11 mouse cellular contexts compared by ENCODE assay signal in the genomic region with DNA sequence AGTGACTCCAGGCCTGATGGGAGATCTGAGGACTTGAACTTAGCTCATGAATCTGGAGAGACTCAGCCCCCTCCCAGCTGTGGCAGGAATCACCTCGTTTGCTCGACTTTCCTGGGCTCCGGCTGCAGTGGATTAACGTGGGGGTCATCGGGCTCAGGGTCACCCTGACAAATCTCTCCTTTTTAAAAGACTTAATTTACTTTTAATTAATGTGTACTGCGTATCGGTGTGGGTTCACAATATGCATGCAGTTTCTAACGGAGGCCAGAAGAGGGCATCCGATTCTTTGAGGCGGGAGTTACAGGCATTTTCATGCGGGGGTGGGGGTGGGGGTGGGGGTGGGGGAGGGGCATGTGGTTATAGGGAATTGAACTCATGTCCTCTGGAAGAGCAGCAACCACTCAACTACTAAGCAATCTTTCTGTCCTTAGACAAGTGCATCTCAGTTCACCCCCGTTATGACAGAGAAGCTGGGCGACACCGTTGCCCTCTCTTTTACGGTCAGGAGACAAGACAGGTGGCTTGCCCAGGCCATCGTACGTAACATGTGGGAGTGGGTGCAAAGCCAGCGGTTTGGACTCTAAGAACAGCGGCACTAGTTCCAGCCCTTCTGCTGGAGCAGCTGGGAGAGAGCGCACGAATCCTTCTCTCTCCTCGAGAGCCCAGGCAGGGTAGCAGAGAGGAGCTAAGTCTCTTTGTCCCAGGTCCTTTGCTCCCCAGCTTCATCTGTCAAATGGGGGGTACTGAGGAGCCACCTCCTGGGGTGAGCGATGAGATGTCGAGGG. TPM values are rescaled to one million over a fixed set of nuclear protein-coding genes. Genes with fewer than 3 reads are reported as not detected.
DNase-seq lines count a peak whose midpoint lies in the region; ATAC-seq lines count a peak whose summit lies in the region.
"Had no signal": no experiment of that assay in that cellular context is flagged by ENCODE, and none has a peak within 500 bp of the region (broad histone marks: within the 10 kb centered on the region; RNA-seq: fewer than 3 reads in every experiment).

No protein-coding gene starts in this region.

- 21% methylated on average over 24 of the region's 24 CpGs for WGBS in heart, embryonic 16.5 days
- 18% methylated on average over 24 of the region's 24 CpGs for whole genome bisulfite sequencing in hindbrain, embryonic 15.5 days

- DNase-seq in heart, postnatal 25 days (ENCODE audit: low spot score) = no peak
- DNase-seq in urinary bladder, postnatal 10 days (ENCODE audit: low spot score) = peak; percentile 4
- no peak for DNase-seq in urinary bladder, adult 18-20 months (ENCODE audit: low spot score in 2 of 2)
- no peak for DNase-seq in spleen, postnatal 10 days (ENCODE audit: low spot score in 2 of 2)
- DNase-seq: kidney, adult 18-20 months had no signal

- H3K36me3 ChIP-seq in heart, embryonic 16.5 days (ENCODE audit: control insufficient read depth, insufficient read depth) = no peaks in the 10 kb centered on the region
- H3K36me3 ChIP-seq in hindbrain, embryonic 15.5 days = no peaks in the 10 kb centered on the region

- H3K27ac ChIP-seq in heart, embryonic 16.5 days (ENCODE audit: low read length) = no peak overlapping the region
- no peak overlapping the region for H3K27ac ChIP-seq in hindbrain, embryonic 15.5 days (replicated peaks)
- H3K27ac ChIP-seq: macrophage had no signal

- H3K27me3 ChIP-seq in heart, embryonic 16.5 days (ENCODE audit: control insufficient read depth, insufficient read depth, low read length) = peaks cover 8% of the 10 kb centered on the region
- no peaks in the 10 kb centered on the region for H3K27me3 ChIP-seq in hindbrain, embryonic 15.5 days

- no peak overlapping the region for H3K9ac ChIP-seq in heart, embryonic 16.5 days (ENCODE audit: low read length)
- no peak overlapping the region for H3K9ac ChIP-seq in hindbrain, embryonic 15.5 days

- ATAC-seq in heart, embryonic 16.5 days (replicated peaks; ENCODE audit: extremely low read depth, insufficient read depth, low FRiP score) = no peak
- no peak for ATAC-seq in hindbrain, embryonic 15.5 days (ENCODE audit: low FRiP score, low read depth)
- ATAC-seq in activated CD4-positive, CD25-positive, alpha-beta regulatory T cell, adult 4 months = no peak

- peaks cover 11% of the 10 kb centered on the region for H3K4me1 ChIP-seq in heart, embryonic 16.5 days (ENCODE audit: control insufficient read depth, insufficient read depth, low read length)
- peaks cover 22% of the 10 kb centered on the region for H3K4me1 ChIP-seq in hindbrain, embryonic 15.5 days (replicated peaks)

- no peaks in the 10 kb centered on the region for H3K9me3 ChIP-seq in heart, embryonic 16.5 days (replicated peaks; ENCODE audit: control insufficient read depth, low read length)
- H3K9me3 ChIP-seq in hindbrain, embryonic 15.5 days = no peaks in the 10 kb centered on the region

- peak overlapping the region; percentile 51; the same call in 1 of the 2 replicates for H3K4me3 ChIP-seq in heart, embryonic 16.5 days (ENCODE audit: low read length)
- no peak overlapping the region for H3K4me3 ChIP-seq in hindbrain, embryonic 15.5 days
- H3K4me3 ChIP-seq: erythroblast, embryonic 14.5 days had no signal

- intact Hi-C loops in heart, postnatal 25 days (cut with DNase I) = no loop called here

- H3K4me2 ChIP-seq in heart, embryonic 16.5 days (ENCODE audit: low read depth, low read length) = no peak overlapping the region; the same call in 1 of the 2 replicates
- peak overlapping the region; percentile 50 for H3K4me2 ChIP-seq in hindbrain, embryonic 15.5 days

RNA-seq across cellular contexts. Expression of a gene that starts 10.2 kb away (rescaled TPM):
- not detected in 2 replicates for polyA plus RNA-seq in heart, embryonic 16.5 days (2015; fragmentation: Nextera tagmentation; extraction: Ambion mirVana)
- not detected for total RNA-seq in heart, postnatal 25 days (2021)
- 0.13 TPM in 1 of 2 replicates, not detected in the other for polyA plus RNA-seq in hindbrain, embryonic 15.5 days (2015; fragmentation: Nextera tagmentation; extraction: Ambion mirVana)
- polyA plus RNA-seq in activated CD4-positive, CD25-positive, alpha-beta regulatory T cell, adult 4 months (2017; shearing (Covaris generic)) = not detected
- total RNA-seq: left cerebral cortex, postnatal 10 days had no signal
- polyA plus RNA-seq: erythroblast, embryonic 14.5 days; macrophage had no signal

RNA-seq across cellular contexts. Expression of a gene that starts 47.2 kb away (rescaled TPM):
- polyA plus RNA-seq in heart, embryonic 16.5 days (2015; fragmentation: Nextera tagmentation; extraction: Ambion mirVana) = 13.3 and 13.5 TPM in 2 replicates
- total RNA-seq in heart, postnatal 25 days (2021) = 1 to 10 TPM; 5.8 to 7.9 TPM
- 15.6 and 18.1 TPM in 2 replicates for polyA plus RNA-seq in hindbrain, embryonic 15.5 days (2015; fragmentation: Nextera tagmentation; extraction: Ambion mirVana)
- polyA plus RNA-seq in activated CD4-positive, CD25-positive, alpha-beta regulatory T cell, adult 4 months (2017; shearing (Covaris generic)) = 10 to 100 TPM; 15.7 to 16.6 TPM

RNA-seq across cellular contexts. Expression of a gene that starts 57.1 kb away (rescaled TPM):
- polyA plus RNA-seq in heart, embryonic 16.5 days (2015; fragmentation: Nextera tagmentation; extraction: Ambion mirVana) = 36.7 and 39.5 TPM in 2 replicates
- 10 to 100 TPM; 18.5 to 19.4 TPM for total RNA-seq in heart, postnatal 25 days (2021)
- 55.7 and 60.3 TPM in 2 replicates for polyA plus RNA-seq in hindbrain, embryonic 15.5 days (2015; fragmentation: Nextera tagmentation; extraction: Ambion mirVana)
- 10 to 100 TPM; 32.5 to 40.7 TPM for polyA plus RNA-seq in activated CD4-positive, CD25-positive, alpha-beta regulatory T cell, adult 4 months (2017; shearing (Covaris generic))
